Comparison of ENCODE assay signal across 9 mouse cellular contexts in the genomic region with DNA sequence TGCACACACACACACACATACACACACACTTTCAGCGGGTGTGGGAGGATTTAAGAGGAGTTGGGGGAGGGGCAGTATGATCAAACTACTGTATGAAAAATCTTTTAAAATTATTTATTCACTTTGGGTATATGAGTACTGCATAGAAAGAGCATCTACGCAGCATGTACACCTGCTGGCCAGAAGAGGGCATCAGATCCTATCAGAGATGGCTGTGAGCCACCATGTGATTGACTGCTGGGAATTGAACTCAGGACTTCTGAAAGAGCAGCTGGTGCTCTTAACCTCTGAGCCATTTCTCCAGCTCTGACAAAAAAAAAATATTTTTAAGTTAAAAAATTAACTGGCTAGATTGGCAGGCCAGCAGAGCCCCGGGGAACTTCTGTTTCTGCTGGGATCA. TPM values are rescaled to one million over a fixed set of nuclear protein-coding genes. Genes with fewer than 3 reads are reported as not detected.
DNase-seq lines count a peak whose midpoint lies in the region; ATAC-seq and TF ChIP-seq lines count a peak whose summit lies in the region.
"Had no signal": no experiment of that assay in that cellular context is flagged by ENCODE, and none has a peak within 500 bp of the region (broad histone marks: within the 10 kb centered on the region; RNA-seq: fewer than 3 reads in every experiment).

No protein-coding gene starts in this region.

- H3K27ac ChIP-seq in left cerebral cortex, adult 2 months = no peak overlapping the region

- intact Hi-C loops in left cerebral cortex, adult 2 months (cut with DNase I) = loop anchor here (2.0 kb wide), 1 partner anchor 164 kb away; no protein-coding TSS in a partner anchor

- 0 out of 2 replicates have a peak, but pooled peaks have one; percentile 47 for ATAC-seq in monocyte, adult 5-6 weeks (replicated peaks; ENCODE audit: insufficient number of reproducible peaks, low FRiP score, low TSS enrichment, poor library complexity, severe bottlenecking)
- ATAC-seq in inflammation-experienced regulatory T-cells, adult 6 months = no peak

- peak; percentile 53 for DNase-seq in adrenal gland, postnatal 14 days
- DNase-seq in adrenal gland, adult 8-10 months = no peak
- no peak for DNase-seq in left cerebral cortex, adult 2 months (ENCODE audit: extremely low spot score in 1 of 2, low spot score in 2 of 2)
- DNase-seq in left cerebral cortex, adult 18-20 months (ENCODE audit: low spot score in 2 of 2) = no peak
- peak; percentile 58 for DNase-seq in cerebellum, adult 9-11 months
- DNase-seq in spleen, adult 18-20 months = no peak

- H3K4me3 ChIP-seq in left cerebral cortex, adult 2 months = no peak overlapping the region

- peak; percentile 69 for TF ChIP-seq CTCF in left cerebral cortex, adult 2 months (IDR thresholded peaks at IDR 0.05)

RNA-seq across cellular contexts. Expression of gene Neurl1a, which starts 4.1 kb away (rescaled TPM):
- 15.3 and 16.0 TPM in 2 replicates for total RNA-seq in adrenal gland, postnatal 14 days (2021)
- total RNA-seq in adrenal gland, adult 8-10 months (2022) = 10 to 100 TPM; 16.2 to 26.8 (median 22.2) TPM
- total RNA-seq in left cerebral cortex, adult 2 months (2021) = 100 to 1,000 TPM; 178 to 194 TPM
- 100 to 1,000 TPM; 183 to 194 TPM for total RNA-seq in left cerebral cortex, adult 18-20 months (2021)
- 0.10 TPM in 1 of 3 replicates, not detected in the others for total RNA-seq in monocyte, adult 5-6 weeks (2017)
- polyA plus RNA-seq in inflammation-experienced regulatory T-cells, adult 6 months (2017; shearing (Covaris generic)) = under 1 TPM; 0.19 to 0.32 (median 0.25) TPM

RNA-seq across cellular contexts. Expression of gene Calhm3, which starts 17.0 kb away (rescaled TPM):
- not detected in 2 replicates for total RNA-seq in adrenal gland, postnatal 14 days (2021)
- total RNA-seq in adrenal gland, adult 8-10 months (2022) = not detected
- total RNA-seq in left cerebral cortex, adult 2 months (2021) = not detected
- not detected for total RNA-seq in left cerebral cortex, adult 18-20 months (2021)
- total RNA-seq in monocyte, adult 5-6 weeks (2017) = not detected in 3 replicates
- polyA plus RNA-seq in inflammation-experienced regulatory T-cells, adult 6 months (2017; shearing (Covaris generic)) = not detected
- total RNA-seq: left cerebral cortex, adult 8-10 months had no signal

RNA-seq across cellular contexts. Expression of gene Calhm1, which starts 30.5 kb away (rescaled TPM):
- not detected in 2 replicates for total RNA-seq in adrenal gland, postnatal 14 days (2021)
- not detected for total RNA-seq in adrenal gland, adult 8-10 months (2022)
- total RNA-seq in left cerebral cortex, adult 2 months (2021) = not detected
- total RNA-seq in left cerebral cortex, adult 18-20 months (2021) = not detected
- total RNA-seq in monocyte, adult 5-6 weeks (2017) = not detected in 3 replicates
- not detected for polyA plus RNA-seq in inflammation-experienced regulatory T-cells, adult 6 months (2017; shearing (Covaris generic))
- total RNA-seq: left cerebral cortex, adult 8-10 months had no signal

RNA-seq across cellular contexts. Expression of gene Calhm2, which starts 36.4 kb away (rescaled TPM):
- total RNA-seq in adrenal gland, postnatal 14 days (2021) = 4.4 and 5.4 TPM in 2 replicates
- 1 to 10 TPM; 4.6 to 8.8 (median 7.5) TPM for total RNA-seq in adrenal gland, adult 8-10 months (2022)
- 1 to 10 TPM; 8.1 to 8.2 TPM for total RNA-seq in left cerebral cortex, adult 2 months (2021)
- 1 to 10 TPM; 8.2 to 9.5 TPM for total RNA-seq in left cerebral cortex, adult 18-20 months (2021)
- total RNA-seq in monocyte, adult 5-6 weeks (2017) = 28.2 to 57.6 TPM (median 36.5 TPM) in 3 replicates
- 10 to 100 TPM; 13.3 to 21.6 (median 15.8) TPM for polyA plus RNA-seq in inflammation-experienced regulatory T-cells, adult 6 months (2017; shearing (Covaris generic))

Comparison
In these comparisons a context has a peak if more than half of its experiments do, and no peak if none do; other contexts are left out.
1. DNase-seq: peak in adrenal gland, postnatal 14 days (single experiment) and cerebellum, adult 9-11 months (single experiment); none in adrenal gland, adult 8-10 months (single experiment), left cerebral cortex, adult 2 months (0 of 2), left cerebral cortex, adult 18-20 months (0 of 2) and spleen, adult 18-20 months (0 of 2).
2. RNA of gene Neurl1a, which starts 4.1 kb away (total RNA-seq): 183 to 194 TPM in left cerebral cortex, adult 18-20 months, 178 to 194 TPM in left cerebral cortex, adult 2 months, 16.2 to 26.8 TPM in adrenal gland, adult 8-10 months and 15.3 to 16.0 TPM in adrenal gland, postnatal 14 days; 0.10 TPM in monocyte, adult 5-6 weeks; every median in the first group is over 10 times any median in the second.